Mouse (Mus musculus) midbrain, embryonic 10.5 days (tissue): ENCODE data around the gene Med22. TPM values are rescaled to one million over a fixed set of nuclear protein-coding genes. Genes with fewer than 3 reads are reported as not detected.
"Not testable (repeated sequence)": the region's sequence is repeated elsewhere in the genome, so short reads cannot be mapped to it uniquely, and the experiment has no call there.

Experiments used
- DNase-seq: peaks from one replicate; pipeline ENCODE4 v3.0.0-alpha.2; 2017; ENCODE audit warnings: low spot score
- H3K27ac ChIP-seq: fragments of 300-500 bp; sonication (generic); replicated peaks from 2 replicates; pipeline ENCODE4 v1.5.1; 2016; ENCODE audit warnings: mild to moderate bottlenecking
- H3K27me3 ChIP-seq: fragments of 300-500 bp; sonication (generic); 2 replicates; pipeline ENCODE4 v1.6.1; 2016; ENCODE audit warnings: low read depth, mild to moderate bottlenecking; ENCODE audit not compliant: poor library complexity, severe bottlenecking
- H3K36me3 ChIP-seq: fragments of 300-500 bp; sonication (generic); 2 replicates; pipeline ENCODE4 v1.6.1; 2016; ENCODE audit warnings: mild to moderate bottlenecking, moderate library complexity
- H3K4me1 ChIP-seq: fragments of 300-500 bp; sonication (generic); 2 replicates; pipeline ENCODE4 v1.6.1; 2016
- H3K4me3 ChIP-seq: fragments of 300-500 bp; sonication (generic); 2 replicates; pipeline ENCODE4 v1.5.1; 2016; ENCODE audit warnings: mild to moderate bottlenecking, moderate library complexity
- H3K9me3 ChIP-seq: fragments of 300-500 bp; sonication (generic); replicated peaks from 2 replicates; pipeline ENCODE4 v1.6.1; 2016; ENCODE audit warnings: mild to moderate bottlenecking
- WGBS: fragments of 180-500 bp; shearing (Covaris S2); methylation state at CpG from one replicate; pipeline ENCODE4 v1.1.7; 2016; 5-methylcytosine and 5-hydroxymethylcytosine counted together
- polyA plus RNA-seq: library from polyadenylated mRNA; unstranded; fragments of >200 nt; fragmentation: Nextera tagmentation; extraction: Ambion mirVana; gene quantifications from 2 replicates; pipeline ENCODE4 v1.2.1, GENCODE M21; 2016

Med22 gene
- polyA plus RNA-seq, 1 experiment from 2014 or later, result 122 TPM

- WGBS, result 93% methylated on average over 4 of the region's 4 CpGs
- Histone ChIP-seq H3K27me3 (no peaks in the 10 kb centered on the region), H3K27ac (no peak overlapping the region), H3K4me1 (0 out of 2 replicates have a peak, but pooled peaks cover 3% of the 10 kb centered on the region), H3K4me3 (no peak overlapping the region), H3K9me3 (no peaks in the 10 kb centered on the region), H3K36me3 (peaks cover 96% of the 10 kb centered on the region)
- no peak for DNase-seq
Measured at GRCm38 (mm10) chr2:26895898-26896297, 14.6 kb downstream of the Med22 start.

- not testable (repeated sequence) for H3K4me1 ChIP-seq, DNase-seq, H3K27me3 ChIP-seq, H3K27ac ChIP-seq, H3K4me3 ChIP-seq
- WGBS, result 61% methylated on average over 4 of the region's 4 CpGs
- Histone ChIP-seq H3K36me3 (peaks cover 43% of the 10 kb centered on the region), H3K9me3 (peaks cover 14% of the 10 kb centered on the region; the same call in 1 of the 2 replicates)
Measured at GRCm38 (mm10) chr2:26886170-26886569, 24.3 kb downstream of the Med22 start.

GRCm38 (mm10) chr2:26885541-26885940 lies 24.9 kb downstream of the Med22 start:
- H3K9me3 ChIP-seq, result peaks cover 14% of the 10 kb centered on the region; the same call in 1 of the 2 replicates
- not testable (repeated sequence) for DNase-seq, H3K27ac ChIP-seq, H3K27me3 ChIP-seq, H3K4me1 ChIP-seq, H3K4me3 ChIP-seq
- WGBS, result 79% methylated on average over 2 of the region's 2 CpGs
- H3K36me3 ChIP-seq, result peaks cover 37% of the 10 kb centered on the region

- no peaks in the 10 kb centered on the region for H3K36me3 ChIP-seq
- no peaks in the 10 kb centered on the region for H3K27me3 ChIP-seq
- DNase-seq, result no peak
- H3K4me1 ChIP-seq, result no peaks in the 10 kb centered on the region
- no peak overlapping the region for H3K4me3 ChIP-seq
- H3K9me3 ChIP-seq, result peaks cover 4% of the 10 kb centered on the region; the same call in 1 of the 2 replicates
- no peak overlapping the region for H3K27ac ChIP-seq
Measured at GRCm38 (mm10) chr2:26878571-26878970, 31.9 kb downstream of the Med22 start.

- Histone ChIP-seq H3K4me3 (no peak overlapping the region), H3K27ac (no peak overlapping the region), H3K9me3 (no peaks in the 10 kb centered on the region), H3K27me3 (no peaks in the 10 kb centered on the region), H3K36me3 (no peaks in the 10 kb centered on the region), H3K4me1 (no peaks in the 10 kb centered on the region)
- DNase-seq, result no peak
- 71% methylated on average over 6 of the region's 6 CpGs for WGBS
Measured at GRCm38 (mm10) chr2:26870666-26871065, 39.8 kb downstream of the Med22 start.

- H3K4me3 ChIP-seq, result no peak within 1 kb of the TSS
- no peak within 1 kb of the TSS for H3K27ac ChIP-seq
- DNase-seq, result no peak
- WGBS, result 70% methylated on average over 3 of the region's 3 CpGs
- no peaks in the 10 kb centered on the region for H3K9me3 ChIP-seq
- H3K27me3 ChIP-seq, result no peaks in the 10 kb centered on the region
- H3K36me3 ChIP-seq, result no peaks in the 10 kb centered on the region
- H3K4me1 ChIP-seq, result no peaks in the 10 kb centered on the region
Measured at GRCm38 (mm10) chr2:26864879-26865278, 45.6 kb downstream of the Med22 start, which contains the start of gene Abo. Abo (minus strand) TSS chr2:26864979.

- Histone ChIP-seq H3K4me1 (no peaks in the 10 kb centered on the region), H3K36me3 (no peaks in the 10 kb centered on the region), H3K4me3 (no peak overlapping the region), H3K27me3 (no peaks in the 10 kb centered on the region), H3K9me3 (no peaks in the 10 kb centered on the region), H3K27ac (no peak overlapping the region)
- DNase-seq, result no peak
- 86% methylated on average over 3 of the region's 3 CpGs for WGBS
Measured at GRCm38 (mm10) chr2:26862856-26863255, 47.6 kb downstream of the Med22 start.

Other genes with a start within 250 kb of the Med22 start
- not detected in 2 replicates for gene Lcn4, start 239.4 kb downstream of the Med22 start, polyA plus RNA-seq
- gene Abo, start 45.7 kb downstream of the Med22 start, polyA plus RNA-seq, result not detected in 2 replicates
- gene Surf6, start 7.8 kb downstream of the Med22 start, polyA plus RNA-seq, result 32.9 and 35.2 TPM in 2 replicates
- 595 and 683 TPM in 2 replicates for gene Rpl7a, start 87 bp upstream of the Med22 start, polyA plus RNA-seq
- 53.6 and 58.6 TPM in 2 replicates for gene Surf2, start 5.7 kb upstream of the Med22 start, polyA plus RNA-seq
- 47.8 and 53.0 TPM in 2 replicates for gene Surf1, start 5.9 kb upstream of the Med22 start, polyA plus RNA-seq
- gene Surf4, start 23.3 kb upstream of the Med22 start, polyA plus RNA-seq, result 156 and 159 TPM in 2 replicates
- 0.05 and 0.06 TPM in 2 replicates for gene Stkld1, start 23.4 kb upstream of the Med22 start, polyA plus RNA-seq
- gene Rexo4, start 53.7 kb upstream of the Med22 start, polyA plus RNA-seq, result 52.6 and 57.7 TPM in 2 replicates
- gene Adamts13, start 62.7 kb upstream of the Med22 start, polyA plus RNA-seq, result not detected in 2 replicates
- 90.7 and 117 TPM in 2 replicates for gene Cacfd1, start 99.2 kb upstream of the Med22 start, polyA plus RNA-seq
- gene Slc2a6, start 117.3 kb upstream of the Med22 start, polyA plus RNA-seq, result 3.1 and 4.4 TPM in 2 replicates
- gene Mymk, start 161.5 kb upstream of the Med22 start, polyA plus RNA-seq, result not detected in 2 replicates
- 4.8 and 6.3 TPM in 2 replicates for gene Adamtsl2, start 168.7 kb upstream of the Med22 start, polyA plus RNA-seq
- 0.06 and 0.22 TPM in 2 replicates for gene Fam163b, start 231.8 kb upstream of the Med22 start, polyA plus RNA-seq